Mouse (Mus musculus) small intestine, adult 2 months (tissue): ENCODE results near the gene Pank4. TPM values are rescaled to one million over a fixed set of nuclear protein-coding genes. Genes with fewer than 3 reads are reported as not detected.

ENCODE experiments used
- H3K27ac ChIP-seq: fragments of 200-500 bp; 2 replicates; pipeline ENCODE4 v1.5.1; 2012; ENCODE audit warnings: low read depth, low read length, control low read depth, inconsistent platforms; ENCODE audit not compliant: insufficient read depth
- H3K27me3 ChIP-seq: fragments of 200-500 bp; 2 replicates; pipeline ENCODE4 v1.6.1; 2012; ENCODE audit warnings: mild to moderate bottlenecking, moderate library complexity, low read length, inconsistent platforms; ENCODE audit not compliant: control insufficient read depth, insufficient read depth
- H3K36me3 ChIP-seq: fragments of 200-500 bp; 2 replicates; pipeline ENCODE4 v1.6.1; 2012; ENCODE audit warnings: mild to moderate bottlenecking, low read length, control low read depth, inconsistent platforms; ENCODE audit not compliant: control insufficient read depth, insufficient read depth
- H3K4me1 ChIP-seq: fragments of 200-500 bp; 2 replicates; pipeline ENCODE4 v1.6.1; 2012; ENCODE audit warnings: low read length, inconsistent platforms, mixed read lengths; ENCODE audit not compliant: control insufficient read depth, insufficient read depth, insufficient read length
- H3K4me3 ChIP-seq: fragments of 200-500 bp; 2 replicates; pipeline ENCODE4 v1.5.1; 2012; ENCODE audit warnings: low read depth, mild to moderate bottlenecking, control low read depth, inconsistent platforms, low read length, moderate library complexity
- CTCF ChIP-seq: fragments of 200-500 bp; IDR thresholded peaks from 2 replicates; pipeline ENCODE4 v1.5.1; 2012; ENCODE audit warnings: low read depth, mild to moderate bottlenecking, control low read depth, inconsistent platforms, low read length, moderate library complexity, mixed read lengths; ENCODE audit not compliant: insufficient replicate concordance, insufficient read length; ENCODE audit errors: extremely low read depth
- POLR2A ChIP-seq: fragments of 200-500 bp; IDR thresholded peaks from 2 replicates; pipeline ENCODE4 v1.6.1; 2012; ENCODE audit warnings: low read depth, mild to moderate bottlenecking, control low read depth, inconsistent platforms, low read length, moderate library complexity
- WGBS: fragments of 180-500 bp; shearing (Covaris S2); methylation state at CpG from one replicate; pipeline ENCODE4 v1.1.7; 2018; 5-methylcytosine and 5-hydroxymethylcytosine counted together
- polyA plus RNA-seq: library from polyadenylated mRNA; depleted of rRNA; stranded (reverse); fragments of >200 nt; gene quantifications from 2 replicates; pipeline ENCODE4 v1.2.3, GENCODE M21; 2012

Gene Pank4
- polyA plus RNA-seq, 1 experiment, result 36.1 TPM

DNA sequence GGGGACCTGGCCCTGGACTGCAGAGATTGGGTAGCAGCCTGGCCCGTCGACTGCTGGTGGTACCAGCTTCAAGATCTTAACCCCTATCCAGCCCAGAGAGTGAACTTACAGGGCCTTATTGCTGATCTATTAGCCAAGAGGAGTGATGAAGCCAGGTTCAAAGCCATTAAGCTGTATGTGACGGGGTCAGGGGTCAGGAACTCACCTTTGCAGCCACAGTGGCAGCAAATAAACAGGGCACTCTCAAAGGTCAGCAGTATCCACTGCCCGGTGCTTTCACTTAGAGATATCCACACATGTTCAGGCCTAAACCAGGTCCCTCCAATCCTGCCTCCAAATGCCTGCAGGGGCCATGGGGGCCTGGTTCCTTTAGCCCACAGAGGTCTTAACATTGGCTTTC, 51.6 kb downstream of the Pank4 start:
- H3K4me3 ChIP-seq, result no peak overlapping the region
- TF ChIP-seq POLR2A (no peak), CTCF (no peak)
- no peak overlapping the region for H3K27ac ChIP-seq
- peaks cover 5% of the 10 kb centered on the region for H3K4me1 ChIP-seq
- WGBS, result 65% methylated on average over 4 of the region's 4 CpGs
- H3K36me3 ChIP-seq, result no peaks in the 10 kb centered on the region
- no peaks in the 10 kb centered on the region for H3K27me3 ChIP-seq

DNA sequence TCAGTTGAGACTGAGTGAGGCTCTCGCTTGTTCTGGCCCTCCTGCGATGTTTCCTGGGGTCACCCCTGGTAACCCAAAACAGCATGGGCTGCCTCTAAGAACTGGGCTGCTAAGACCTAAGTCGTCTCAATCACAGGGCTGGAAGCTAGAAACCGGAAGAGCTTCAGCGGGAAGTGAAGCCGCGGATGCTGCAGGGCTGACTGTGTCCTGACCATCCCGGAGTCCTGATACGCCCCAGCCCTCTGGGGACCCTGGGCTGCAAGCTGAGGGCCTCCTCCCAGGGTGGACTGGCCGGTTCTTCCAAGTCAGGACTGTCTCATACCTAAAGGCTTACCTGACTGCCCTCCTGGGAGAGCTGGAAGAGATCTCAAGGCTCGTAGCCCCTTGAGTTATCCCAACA, 52.9 kb downstream of the Pank4 start:
- H3K27ac ChIP-seq, result no peak overlapping the region
- TF ChIP-seq POLR2A, result no peak
- no peak for TF ChIP-seq CTCF
- H3K36me3 ChIP-seq, result no peaks in the 10 kb centered on the region
- H3K27me3 ChIP-seq, result no peaks in the 10 kb centered on the region
- 78% methylated on average over 11 of the region's 11 CpGs for WGBS
- no peak overlapping the region for H3K4me3 ChIP-seq
- peaks cover 5% of the 10 kb centered on the region for H3K4me1 ChIP-seq

DNA sequence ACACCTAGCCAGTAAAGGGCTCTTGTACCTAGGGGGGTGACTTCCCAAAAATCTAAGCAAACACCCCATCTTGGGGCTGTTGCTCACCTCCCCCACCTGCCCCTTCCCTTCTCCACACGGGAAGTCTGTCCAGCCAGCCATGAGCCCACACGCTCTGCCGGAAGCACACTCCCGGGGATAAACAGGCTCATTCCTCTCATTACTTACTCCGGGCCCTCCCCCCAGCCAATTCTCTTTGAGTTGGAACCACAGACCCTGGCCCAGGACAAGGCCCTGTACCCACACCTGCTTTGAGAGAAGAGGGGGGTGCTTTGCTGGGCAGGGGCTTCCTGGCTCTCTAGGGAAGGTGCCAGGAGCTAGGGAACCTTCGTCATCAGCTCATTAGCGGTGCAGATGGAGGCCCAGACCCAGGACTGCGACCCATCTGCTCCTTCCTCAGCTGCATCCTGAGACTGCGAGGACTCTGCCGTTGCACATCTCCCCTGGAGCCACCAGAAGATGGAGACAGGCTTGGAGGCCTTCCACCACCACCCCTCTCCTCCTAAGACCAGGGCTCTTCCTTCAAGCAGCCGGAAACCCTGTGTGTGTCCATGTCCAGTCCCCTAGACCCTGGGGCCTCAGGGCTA, 53.4 kb downstream of the Pank4 start:
- Histone ChIP-seq H3K27ac (no peak overlapping the region), H3K4me3 (no peak overlapping the region), H3K4me1 (peaks cover 5% of the 10 kb centered on the region), H3K36me3 (no peaks in the 10 kb centered on the region), H3K27me3 (no peaks in the 10 kb centered on the region)
- 85% methylated on average over 11 of the region's 11 CpGs for WGBS
- TF ChIP-seq CTCF, result no peak

- Histone ChIP-seq H3K4me3 (no peak overlapping the region), H3K36me3 (no peaks in the 10 kb centered on the region), H3K27ac (no peak overlapping the region), H3K27me3 (no peaks in the 10 kb centered on the region), H3K4me1 (peaks cover 5% of the 10 kb centered on the region)
- TF ChIP-seq POLR2A, result no peak
- 84% methylated on average over 8 of the region's 8 CpGs for WGBS
These were observed 54.1 kb downstream of the Pank4 start for GRCm38 (mm10) chr4:155018066-155018465.

DNA sequence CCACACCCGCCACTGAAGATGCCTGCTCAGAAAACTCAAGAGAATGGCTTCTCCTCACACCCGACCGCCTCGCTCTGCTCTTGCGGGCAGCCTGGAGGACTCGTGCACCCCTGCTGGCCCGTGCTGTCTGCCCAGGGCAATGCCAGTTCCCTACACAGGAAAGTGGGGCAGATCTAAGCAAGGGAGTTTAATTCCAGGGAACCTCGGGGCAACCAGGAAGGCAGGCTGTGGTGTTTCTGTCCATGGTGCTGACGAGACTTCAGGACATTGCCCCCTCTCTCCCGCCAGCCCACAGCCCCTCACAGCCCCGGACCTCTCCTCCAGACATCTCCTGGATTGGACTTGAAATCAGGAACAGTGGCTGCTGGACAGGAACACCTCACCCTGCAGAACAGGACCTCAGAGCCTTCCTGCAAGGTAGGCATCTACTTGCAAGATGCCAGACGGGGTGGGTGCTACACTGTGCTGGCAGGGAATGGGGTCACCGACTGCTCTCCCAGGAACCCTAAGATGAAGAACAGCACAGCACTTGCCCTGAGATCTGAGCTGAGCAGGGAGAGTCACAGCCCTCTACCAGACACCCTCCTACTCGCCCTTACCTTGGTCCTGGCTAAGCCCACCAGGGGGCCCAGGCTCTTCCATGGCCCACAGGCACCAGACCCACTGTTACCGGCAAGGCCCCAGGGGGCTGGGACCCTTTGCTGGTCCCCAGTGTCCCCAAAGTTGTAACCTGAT, 54.8 kb downstream of the Pank4 start:
- H3K4me3 ChIP-seq, result no peak overlapping the region
- H3K27me3 ChIP-seq, result no peaks in the 10 kb centered on the region
- no peak for TF ChIP-seq POLR2A
- no peak for TF ChIP-seq CTCF
- peaks cover 5% of the 10 kb centered on the region for H3K4me1 ChIP-seq
- no peaks in the 10 kb centered on the region for H3K36me3 ChIP-seq
- H3K27ac ChIP-seq, result no peak overlapping the region
- WGBS, result 42% methylated on average over 15 of the region's 15 CpGs

GRCm38 (mm10) chr4:155019336-155019847, 55.5 kb downstream of the Pank4 start:
- Histone ChIP-seq H3K27ac (no peak overlapping the region), H3K4me1 (peaks cover 5% of the 10 kb centered on the region), H3K36me3 (no peaks in the 10 kb centered on the region), H3K27me3 (no peaks in the 10 kb centered on the region), H3K4me3 (no peak overlapping the region)
- TF ChIP-seq POLR2A, result no peak
- TF ChIP-seq CTCF, result no peak
- 7% methylated on average over 10 of the region's 10 CpGs for WGBS

DNA sequence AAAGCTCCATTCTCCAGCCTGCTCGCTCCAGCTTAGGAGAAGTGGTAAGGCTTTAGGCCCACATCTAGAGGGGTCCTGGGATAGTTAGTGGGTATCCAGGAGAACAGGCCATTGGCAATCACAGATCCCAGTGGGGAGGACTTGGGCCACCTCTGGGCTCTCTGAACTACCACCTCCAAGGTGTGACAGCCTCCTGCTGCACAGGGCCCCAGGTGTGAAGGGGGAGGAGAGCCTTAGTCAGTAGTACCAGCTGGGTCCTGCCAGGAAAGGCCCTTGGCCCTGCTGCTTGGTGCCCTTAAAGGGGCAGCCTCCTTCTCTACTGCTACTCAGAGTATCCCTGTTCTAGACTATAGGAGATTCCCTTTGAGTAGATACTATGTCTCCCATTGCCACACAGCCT, 56.2 kb downstream of the Pank4 start:
- no peak overlapping the region for H3K4me3 ChIP-seq
- peaks cover 5% of the 10 kb centered on the region for H3K4me1 ChIP-seq
- H3K27ac ChIP-seq, result no peak overlapping the region
- TF ChIP-seq CTCF, result no peak
- no peak for TF ChIP-seq POLR2A
- WGBS, result 48% methylated on average over 1 of the region's 1 CpGs
- H3K36me3 ChIP-seq, result no peaks in the 10 kb centered on the region
- no peaks in the 10 kb centered on the region for H3K27me3 ChIP-seq
